Mouse (Mus musculus): ENCODE data around the gene Acot7. TPM values are rescaled to one million over a fixed set of nuclear protein-coding genes. Genes with fewer than 3 reads are reported as not detected.

The Acot7 gene
- total RNA-seq, 2 experiments from 2014 or later: 308 to 337 TPM

DNA sequence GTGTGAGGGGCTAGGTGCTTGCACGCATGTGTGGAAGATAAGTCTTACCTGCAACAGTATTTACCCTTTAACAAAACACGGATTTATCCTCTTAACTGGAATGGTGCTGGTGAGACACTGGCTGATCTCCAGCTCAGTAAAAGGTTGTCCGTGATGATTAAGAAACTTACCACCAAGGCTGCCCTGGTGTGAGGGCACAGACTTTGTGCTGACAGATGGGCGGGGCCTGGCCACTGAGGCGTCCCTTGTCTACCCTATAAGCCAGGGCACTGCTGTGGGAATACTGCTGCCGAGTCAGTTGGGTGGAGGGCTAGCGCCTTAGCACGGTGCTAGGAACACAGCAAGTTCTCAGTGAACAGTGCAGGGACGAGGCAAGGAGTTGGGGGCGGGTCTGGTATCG is 124.1 kb downstream of the Acot7 start:
- no peak for DNase-seq (ENCODE audit: low spot score in 2 of 2)
- intact Hi-C loops (cut with DNase I): no loop called here

DNA sequence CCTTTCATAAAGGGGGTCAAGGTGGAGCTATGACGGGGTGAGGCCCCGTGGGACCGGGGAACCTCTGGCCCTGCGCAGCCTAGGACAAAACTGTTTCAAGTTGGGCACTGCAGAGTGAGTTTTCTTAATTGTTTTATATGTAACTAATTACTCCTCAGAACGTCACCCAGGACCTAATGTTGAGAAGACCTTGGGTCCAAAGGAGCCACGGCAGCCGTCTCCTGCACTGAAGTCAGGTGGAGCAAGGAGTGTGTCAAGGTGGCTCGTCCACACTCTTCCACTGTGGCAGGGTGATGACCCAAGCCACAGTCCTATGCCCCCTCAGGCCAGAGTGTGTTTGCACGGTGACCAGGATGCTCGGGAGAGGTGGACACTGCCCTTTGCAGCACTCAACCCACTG is 125.2 kb downstream of the Acot7 start:
- no peak for DNase-seq (ENCODE audit: low spot score in 2 of 2)
- intact Hi-C loops (cut with DNase I): no loop called here

- intact Hi-C loops (cut with DNase I): no loop called here
- DNase-seq (ENCODE audit: low spot score in 2 of 2): no peak
These were observed 126.8 kb downstream of the Acot7 start for GRCm38 (mm10) chr4:152304685-152305084.

GRCm38 (mm10) chr4:152305991-152306390 is 128.1 kb downstream of the Acot7 start:
- DNase-seq (ENCODE audit: low spot score in 2 of 2): no peak
- intact Hi-C loops (cut with DNase I): no loop called here

- DNase-seq (ENCODE audit: low spot score in 2 of 2): no peak
- intact Hi-C loops (cut with DNase I): no loop called here
These were observed 129.6 kb downstream of the Acot7 start for GRCm38 (mm10) chr4:152307542-152307941.

- intact Hi-C loops (cut with DNase I): no loop called here
- no peak for DNase-seq (ENCODE audit: low spot score in 2 of 2)
These were observed 134.3 kb downstream of the Acot7 start for GRCm38 (mm10) chr4:152312186-152312585.

DNA sequence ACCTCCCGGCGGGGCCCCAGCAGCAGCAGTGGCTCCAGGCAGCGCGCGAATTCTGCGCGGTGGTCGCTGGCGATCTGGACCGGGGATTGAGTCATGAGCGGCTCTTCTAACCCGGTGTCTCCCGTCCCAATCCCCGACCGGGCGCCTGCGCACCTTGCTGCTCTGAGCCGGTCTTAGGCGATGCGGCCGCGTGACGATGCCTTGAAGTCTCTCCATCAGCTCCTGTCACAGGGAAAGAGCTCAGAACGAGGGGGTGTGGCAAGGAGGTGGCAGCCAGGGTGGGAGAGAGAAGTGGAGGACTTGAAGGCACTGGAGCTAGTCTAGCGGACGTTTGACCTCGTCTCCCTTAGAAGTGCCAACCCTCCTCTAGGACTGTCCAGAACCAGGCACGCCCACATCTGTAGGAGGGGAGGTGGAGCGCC is 135.3 kb downstream of the Acot7 start:
- intact Hi-C loops (cut with DNase I): no loop called here
- DNase-seq (ENCODE audit: low spot score in 2 of 2): peak in 1 of 2 experiments; percentile 36

DNA sequence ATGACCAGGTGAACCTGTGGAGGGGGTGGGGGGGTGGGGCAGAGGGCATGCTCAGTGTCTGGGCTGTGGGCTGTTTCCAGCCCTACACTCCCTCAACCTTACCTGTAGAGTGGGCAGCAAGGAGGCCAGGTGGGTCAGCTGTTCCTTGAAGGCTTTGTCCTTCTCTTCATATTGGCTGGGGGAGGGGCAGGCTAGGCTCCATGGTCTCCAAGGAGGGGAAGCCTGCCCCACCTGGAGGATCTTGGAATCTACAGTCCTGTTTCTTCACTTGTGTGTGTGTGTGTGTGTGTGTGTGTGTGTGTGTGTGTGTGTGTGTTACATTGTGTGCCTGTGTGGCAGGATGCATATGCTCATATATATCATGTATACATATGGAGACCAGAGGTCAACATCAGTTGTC is 136.0 kb downstream of the Acot7 start:
- no peak for DNase-seq (ENCODE audit: low spot score in 2 of 2)
- intact Hi-C loops (cut with DNase I): no loop called here

DNA sequence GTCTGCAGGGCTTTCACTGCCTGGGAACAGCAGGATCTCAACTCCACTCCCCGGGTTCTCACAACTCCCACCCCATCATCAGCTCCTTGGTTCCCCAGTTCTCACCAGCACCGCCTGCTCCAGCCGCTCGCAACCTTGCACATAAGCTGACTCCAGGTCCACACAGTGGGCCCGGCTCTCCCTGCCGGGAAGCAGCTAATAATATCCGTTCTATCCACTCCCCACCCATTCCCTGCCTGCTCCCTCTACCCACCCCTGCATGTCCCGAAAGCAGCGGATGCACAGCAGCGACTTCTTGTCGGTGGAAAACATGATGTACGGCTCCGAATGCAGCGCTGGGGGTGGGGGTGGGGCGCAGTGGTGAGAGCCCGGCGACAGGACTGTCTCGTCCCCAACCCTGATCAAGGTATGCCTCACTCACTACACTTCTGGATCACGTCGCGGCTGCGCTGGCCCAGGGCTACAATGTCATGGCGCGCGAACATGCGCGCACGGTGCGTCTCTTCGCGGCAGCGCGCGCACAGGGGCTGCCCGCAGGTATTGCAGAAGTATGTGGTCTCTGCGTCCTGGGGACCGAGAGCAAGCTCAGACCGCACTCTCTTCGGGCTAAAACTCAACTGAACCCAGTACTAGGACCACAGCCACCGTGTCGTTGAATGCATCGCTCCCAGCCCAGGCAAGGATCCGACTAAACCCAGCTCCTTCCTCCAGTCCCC is 137.7 kb downstream of the Acot7 start:
- DNase-seq (ENCODE audit: low spot score in 2 of 2): peak in 1 of 2 experiments; percentile 41
- intact Hi-C loops (cut with DNase I): no loop called here

DNA sequence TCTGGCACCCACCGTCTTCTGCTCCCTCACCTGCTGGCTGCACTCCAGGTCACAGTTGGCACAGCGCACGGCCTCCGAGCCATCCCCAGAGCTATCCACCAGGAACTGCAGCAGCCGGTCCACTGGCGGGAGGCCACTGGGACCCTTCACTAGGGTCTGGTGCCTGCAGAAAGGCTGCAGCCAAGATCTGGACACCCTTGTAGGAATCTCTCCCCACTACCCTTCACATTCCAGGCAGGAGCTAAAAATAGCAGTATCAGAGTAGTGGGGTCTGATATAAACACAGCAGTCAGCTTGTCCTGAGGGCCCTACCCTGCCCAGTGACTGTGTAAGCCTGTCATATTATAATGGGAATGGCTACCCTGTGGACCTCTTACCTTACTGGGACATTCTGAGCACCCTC is 139.7 kb downstream of the Acot7 start:
- DNase-seq (ENCODE audit: low spot score in 2 of 2): no peak
- intact Hi-C loops (cut with DNase I): no loop called here

DNA sequence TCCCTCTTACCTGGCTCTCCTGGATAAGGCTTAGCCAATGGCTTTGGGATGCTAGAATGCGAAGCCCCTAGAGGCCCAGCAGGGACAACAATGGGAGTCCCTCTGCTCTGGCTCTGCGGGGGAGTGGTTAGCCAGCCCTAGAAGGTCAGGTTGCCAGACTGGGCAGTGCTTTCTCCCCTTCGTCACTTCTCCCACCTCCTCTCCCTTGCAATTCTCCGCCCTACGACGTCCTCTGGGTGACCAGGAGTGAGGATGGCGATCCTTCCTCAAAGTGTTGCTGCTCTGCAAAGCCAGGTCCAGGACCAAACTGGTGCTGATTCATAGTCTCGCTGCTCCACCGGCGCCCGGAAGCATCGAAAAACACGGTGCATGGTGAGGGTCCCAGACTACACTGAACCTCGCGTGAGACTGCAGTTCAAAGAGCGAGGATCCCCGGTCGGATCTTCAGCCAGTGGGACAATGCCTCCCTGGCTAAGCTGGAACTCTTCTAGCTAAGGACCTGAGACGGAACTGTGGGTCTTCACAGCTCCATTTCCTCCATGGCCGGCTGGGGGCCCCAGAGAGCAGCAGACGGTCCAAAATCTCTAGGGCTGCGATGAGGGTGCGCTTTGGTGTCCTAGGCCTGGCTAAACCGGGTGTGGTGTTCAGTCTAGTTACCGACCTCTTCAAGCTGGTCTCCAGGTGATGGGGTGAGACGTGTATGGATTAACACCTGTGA is 140.7 kb downstream of the Acot7 start, which contains the start of gene Rnf207:
Rnf207 (minus strand) TSS at position 477 of the 718 bp plus-strand sequence.
- intact Hi-C loops (cut with DNase I): no loop called here
- DNase-seq (ENCODE audit: low spot score in 2 of 2): peak; percentile 59

Other genes starting within 250 kb of the Acot7 start
- 10 to 100 TPM; 61.6 to 62.3 TPM for gene Dnajc11, start 244.4 kb upstream of the Acot7 start, total RNA-seq (2021)
- gene Thap3, start 189.1 kb upstream of the Acot7 start, total RNA-seq (2021): 10 to 100 TPM; 16.5 to 20.4 TPM
- gene Phf13, start 181.9 kb upstream of the Acot7 start, total RNA-seq (2021): 10 to 100 TPM; 13.1 to 13.9 TPM
- gene Klhl21, start 169.3 kb upstream of the Acot7 start, total RNA-seq (2021): 10 to 100 TPM; 13.5 to 16.4 TPM
- 10 to 100 TPM; 13.6 to 15.5 TPM for gene Zbtb48, start 150.5 kb upstream of the Acot7 start, total RNA-seq (2021)
- gene Tas1r1, start 139.6 kb upstream of the Acot7 start, total RNA-seq (2021): under 1 TPM; 0.37 to 0.76 TPM
- 10 to 100 TPM; 16.5 to 18.8 TPM for gene Nol9, start 138.8 kb upstream of the Acot7 start, total RNA-seq (2021)
- gene Plekhg5, start 105.6 kb upstream of the Acot7 start, total RNA-seq (2021): 10 to 100 TPM; 72.1 to 93.5 TPM
- 10 to 100 TPM; 13.5 to 18.0 TPM for gene Tnfrsf25, start 62.2 kb upstream of the Acot7 start, total RNA-seq (2021)
- 1 to 10 TPM in 1 of 2 experiments, under 1 TPM in 1; 0.73 to 1.2 TPM for gene Espn, start 25.8 kb upstream of the Acot7 start, total RNA-seq (2021)
- not detected for gene Hes2, start 19.3 kb upstream of the Acot7 start, total RNA-seq (2021)
- 10 to 100 TPM; 26.8 to 37.1 TPM for gene Gpr153, start 96.1 kb downstream of the Acot7 start, total RNA-seq (2021)
- gene Hes3, start 113.5 kb downstream of the Acot7 start, total RNA-seq (2021): under 1 TPM; 0.30 to 0.37 TPM
- 10 to 100 TPM; 50.9 to 56.7 TPM for gene Icmt, start 119.1 kb downstream of the Acot7 start, total RNA-seq (2021)
- gene Rnf207, start 140.9 kb downstream of the Acot7 start, total RNA-seq (2021): 10 to 100 TPM in 1 of 2 experiments, 1 to 10 TPM in 1; 8.7 to 11.1 TPM
- gene Rpl22, start 147.6 kb downstream of the Acot7 start, total RNA-seq (2021): 100 to 1,000 TPM; 160 TPM
- gene Chd5, start 160.5 kb downstream of the Acot7 start, total RNA-seq (2021): 100 to 1,000 TPM; 180 to 181 TPM